Mouse (Mus musculus): ENCODE results near the gene Krt2.

The Krt2 gene

GRCm38 (mm10) chr15:101772711-101773081 is 45.3 kb downstream of the Krt2 start:
- DNase-seq (ENCODE audit: low read depth in 2 of 2, low spot score in 2 of 2): peak; percentile 47 to 63

- DNase-seq (ENCODE audit: low read depth in 2 of 2, low spot score in 2 of 2): no peak
Observed at GRCm38 (mm10) chr15:101772080-101772710, 45.8 kb downstream of the Krt2 start.

- DNase-seq (ENCODE audit: low read depth in 2 of 2, low spot score in 2 of 2): no peak
Observed at GRCm38 (mm10) chr15:101770226-101770625, 47.7 kb downstream of the Krt2 start.

All from CD8-positive naive resting alpha-beta T cell, adult 2 months (primary cell).